Mouse (Mus musculus) embryonic facial prominence, embryonic 10.5 days (tissue): Measurements from ENCODE around the gene Kpna6. TPM values are rescaled to one million over a fixed set of nuclear protein-coding genes. Genes with fewer than 3 reads are reported as not detected.

Experiments
- DNase-seq: peaks from one replicate; pipeline ENCODE4 v3.0.0-alpha.2; 2017; ENCODE audit warnings: low spot score
- H3K27ac ChIP-seq: fragments of 300-500 bp; sonication (generic); replicated peaks from 2 replicates; pipeline ENCODE4 v1.5.1; 2016; ENCODE audit warnings: mild to moderate bottlenecking
- H3K27me3 ChIP-seq: fragments of 300-500 bp; sonication (generic); replicated peaks from 2 replicates; pipeline ENCODE4 v1.6.1; 2016; ENCODE audit warnings: low read depth, mild to moderate bottlenecking; ENCODE audit not compliant: poor library complexity, severe bottlenecking
- H3K36me3 ChIP-seq: fragments of 300-500 bp; sonication (generic); replicated peaks from 2 replicates; pipeline ENCODE4 v1.6.1; 2016; ENCODE audit warnings: mild to moderate bottlenecking, moderate library complexity
- H3K4me1 ChIP-seq: fragments of 300-500 bp; sonication (generic); 2 replicates; pipeline ENCODE4 v1.6.1; 2016
- H3K4me3 ChIP-seq: fragments of 300-500 bp; sonication (generic); 2 replicates; pipeline ENCODE4 v1.5.1; 2016; ENCODE audit warnings: mild to moderate bottlenecking, moderate library complexity
- H3K9me3 ChIP-seq: fragments of 300-500 bp; sonication (generic); 2 replicates; pipeline ENCODE4 v1.6.1; 2016; ENCODE audit warnings: mild to moderate bottlenecking
- WGBS: fragments of 180-500 bp; shearing (Covaris S2); methylation state at CpG from one replicate; pipeline ENCODE4 v1.1.7; 2016; 5-methylcytosine and 5-hydroxymethylcytosine counted together
- polyA plus RNA-seq: library from polyadenylated mRNA; unstranded; fragments of >200 nt; fragmentation: Nextera tagmentation; extraction: Ambion mirVana; gene quantifications from 2 replicates; pipeline ENCODE4 v1.2.1, GENCODE M21; 2016

The Kpna6 gene
- polyA plus RNA-seq, 1 experiment from 2014 or later: 14.0 TPM

GRCm38 (mm10) chr4:129621283-129621841 lies 51.2 kb downstream of the Kpna6 start:
- Histone ChIP-seq H3K36me3 (peaks cover 31% of the 10 kb centered on the region), H3K4me1 (peaks cover 55% of the 10 kb centered on the region), H3K4me3 (no peak overlapping the region), H3K9me3 (no peaks in the 10 kb centered on the region), H3K27me3 (no peaks in the 10 kb centered on the region), H3K27ac (no peak overlapping the region)
- DNase-seq: no peak
- WGBS: 84% methylated on average over 8 of the region's 8 CpGs

GRCm38 (mm10) chr4:129620419-129621282 lies 51.9 kb downstream of the Kpna6 start:
- 88% methylated on average over 11 of the region's 11 CpGs for WGBS
- Histone ChIP-seq H3K4me3 (no peak overlapping the region), H3K27ac (no peak overlapping the region), H3K4me1 (peaks cover 54% of the 10 kb centered on the region), H3K36me3 (peaks cover 31% of the 10 kb centered on the region), H3K9me3 (no peaks in the 10 kb centered on the region), H3K27me3 (no peaks in the 10 kb centered on the region)
- DNase-seq: no peak

GRCm38 (mm10) chr4:129618786-129619691 lies 53.5 kb downstream of the Kpna6 start, which contains the start of gene Iqcc:
Iqcc (minus strand) TSS chr4:129619099.
- peaks cover 32% of the 10 kb centered on the region for H3K36me3 ChIP-seq
- 5% methylated on average over 44 of the region's 44 CpGs for WGBS
- H3K4me1 ChIP-seq: peaks cover 38% of the 10 kb centered on the region
- H3K9me3 ChIP-seq: no peaks in the 10 kb centered on the region
- no peaks in the 10 kb centered on the region for H3K27me3 ChIP-seq
- H3K27ac ChIP-seq: peak within 1 kb of the TSS; percentile 90
- peak within 1 kb of the TSS; percentile 79 for H3K4me3 ChIP-seq
- peak; percentile 94 for DNase-seq

GRCm38 (mm10) chr4:129618031-129618430 lies 54.5 kb downstream of the Kpna6 start:
- Histone ChIP-seq H3K36me3 (peaks cover 32% of the 10 kb centered on the region), H3K27ac (peak overlapping the region; percentile 90)

GRCm38 (mm10) chr4:129617121-129617641 lies 55.4 kb downstream of the Kpna6 start:
- Histone ChIP-seq H3K9me3 (no peaks in the 10 kb centered on the region), H3K36me3 (peaks cover 32% of the 10 kb centered on the region), H3K4me1 (peaks cover 19% of the 10 kb centered on the region), H3K27ac (no peak overlapping the region), H3K27me3 (no peaks in the 10 kb centered on the region), H3K4me3 (no peak overlapping the region)
- no peak for DNase-seq
- 93% methylated on average over 7 of the region's 7 CpGs for WGBS

More at GRCm38 (mm10) chr4:129618031-129618430, 54.5 kb downstream of the Kpna6 start:
- H3K9me3 ChIP-seq: no peaks in the 10 kb centered on the region
- peak overlapping the region; percentile 79 for H3K4me3 ChIP-seq
- no peak for DNase-seq
- WGBS: 93% methylated on average over 5 of the region's 5 CpGs
- H3K4me1 ChIP-seq: peaks cover 28% of the 10 kb centered on the region
- no peaks in the 10 kb centered on the region for H3K27me3 ChIP-seq

GRCm38 (mm10) chr4:129616631-129617030 lies 55.9 kb downstream of the Kpna6 start:
- no peak for DNase-seq
- no peaks in the 10 kb centered on the region for H3K9me3 ChIP-seq
- H3K4me1 ChIP-seq: peaks cover 19% of the 10 kb centered on the region
- WGBS: 93% methylated on average over 3 of the region's 3 CpGs
- no peak overlapping the region for H3K4me3 ChIP-seq
- no peak overlapping the region for H3K27ac ChIP-seq
- H3K36me3 ChIP-seq: peaks cover 32% of the 10 kb centered on the region
- H3K27me3 ChIP-seq: no peaks in the 10 kb centered on the region

- WGBS: 91% methylated on average over 9 of the region's 9 CpGs
- no peak for DNase-seq
- no peak overlapping the region for H3K27ac ChIP-seq
These were observed 56.7 kb downstream of the Kpna6 start for GRCm38 (mm10) chr4:129615801-129616290.

GRCm38 (mm10) chr4:129614093-129614492 lies 58.5 kb downstream of the Kpna6 start, which contains the start of gene Dcdc2b:
Dcdc2b (minus strand) TSS chr4:129614257.
- 88% methylated on average over 6 of the region's 6 CpGs for WGBS
- Histone ChIP-seq H3K4me1 (peaks cover 18% of the 10 kb centered on the region), H3K9me3 (no peaks in the 10 kb centered on the region), H3K27ac (no peak within 1 kb of the TSS), H3K27me3 (no peaks in the 10 kb centered on the region), H3K36me3 (peaks cover 38% of the 10 kb centered on the region), H3K4me3 (no peak within 1 kb of the TSS)
- no peak for DNase-seq

More at GRCm38 (mm10) chr4:129615801-129616290, 56.7 kb downstream of the Kpna6 start:
- peaks cover 17% of the 10 kb centered on the region for H3K4me1 ChIP-seq
- H3K36me3 ChIP-seq: peaks cover 28% of the 10 kb centered on the region
- no peaks in the 10 kb centered on the region for H3K27me3 ChIP-seq
- no peak overlapping the region for H3K4me3 ChIP-seq
- H3K9me3 ChIP-seq: no peaks in the 10 kb centered on the region

GRCm38 (mm10) chr4:129610472-129610871 lies 62.1 kb downstream of the Kpna6 start:
- Histone ChIP-seq H3K4me3 (no peak overlapping the region), H3K9me3 (no peaks in the 10 kb centered on the region), H3K36me3 (peaks cover 54% of the 10 kb centered on the region), H3K27me3 (no peaks in the 10 kb centered on the region), H3K27ac (no peak overlapping the region), H3K4me1 (peaks cover 9% of the 10 kb centered on the region)
- WGBS: 77% methylated on average over 4 of the region's 4 CpGs
- no peak for DNase-seq

GRCm38 (mm10) chr4:129610026-129610425 lies 62.5 kb downstream of the Kpna6 start:
- Histone ChIP-seq H3K4me3 (no peak overlapping the region), H3K36me3 (peaks cover 58% of the 10 kb centered on the region), H3K27me3 (no peaks in the 10 kb centered on the region), H3K27ac (no peak overlapping the region), H3K9me3 (no peaks in the 10 kb centered on the region), H3K4me1 (peaks cover 9% of the 10 kb centered on the region)
- 82% methylated on average over 4 of the region's 4 CpGs for WGBS
- no peak for DNase-seq

- Histone ChIP-seq H3K27me3 (no peaks in the 10 kb centered on the region), H3K4me3 (no peak overlapping the region), H3K9me3 (no peaks in the 10 kb centered on the region), H3K27ac (no peak overlapping the region), H3K4me1 (peaks cover 9% of the 10 kb centered on the region), H3K36me3 (peaks cover 63% of the 10 kb centered on the region)
- 84% methylated on average over 12 of the region's 12 CpGs for WGBS
- no peak for DNase-seq
These were observed 63.4 kb downstream of the Kpna6 start for GRCm38 (mm10) chr4:129609139-129609631.
